Mouse (Mus musculus) liver, embryonic 11.5 days (tissue): ENCODE results near the gene Fpgs. TPM values are rescaled to one million over a fixed set of nuclear protein-coding genes. Genes with fewer than 3 reads are reported as not detected.
A peak's percentile ranks its signal among the peaks of the same experiment; 100 is the strongest.

Source experiments
- ATAC-seq: fragments of 200-750 bp; cut with Nextera tagmentation; replicated peaks from 2 replicates; pipeline ENCODE4 v1.8.0; 2017; ENCODE audit warnings: moderate number of reproducible peaks, mild to moderate bottlenecking, moderate TSS enrichment, moderate library complexity; ENCODE audit not compliant: low FRiP score
- DNase-seq: peaks from one replicate; pipeline ENCODE4 v3.0.0-alpha.2; 2017; ENCODE audit warnings: low spot score
- H3K27ac ChIP-seq: fragments of 300-500 bp; sonication (generic); 2 replicates; pipeline ENCODE4 v1.5.1; 2014; ENCODE audit warnings: mild to moderate bottlenecking, low read depth, low read length, control low read depth
- H3K27me3 ChIP-seq: fragments of 300-500 bp; sonication (generic); replicated peaks from 2 replicates; pipeline ENCODE4 v1.6.1; 2014; ENCODE audit warnings: low read length, mixed read lengths; ENCODE audit not compliant: control insufficient read depth, insufficient read depth
- H3K36me3 ChIP-seq: fragments of 300-500 bp; sonication (generic); 2 replicates; pipeline ENCODE4 v1.6.1; 2014; ENCODE audit warnings: mild to moderate bottlenecking, low read length, moderate library complexity, mixed read lengths; ENCODE audit not compliant: control insufficient read depth, insufficient read depth
- H3K4me1 ChIP-seq: fragments of 300-500 bp; sonication (generic); replicated peaks from 2 replicates; pipeline ENCODE4 v1.6.1; 2014; ENCODE audit warnings: low read length, mixed read lengths; ENCODE audit not compliant: control insufficient read depth, insufficient read depth
- H3K4me2 ChIP-seq: fragments of 300-500 bp; sonication (generic); 2 replicates; pipeline ENCODE4 v1.6.1; 2014; ENCODE audit warnings: mild to moderate bottlenecking, control low read depth, moderate library complexity
- H3K4me3 ChIP-seq: fragments of 300-500 bp; sonication (generic); 2 replicates; pipeline ENCODE4 v1.5.1; 2014; ENCODE audit warnings: low read depth, low read length, control low read depth
- H3K9ac ChIP-seq: fragments of 300-500 bp; sonication (generic); 2 replicates; pipeline ENCODE4 v1.6.1; 2014; ENCODE audit warnings: low read depth, low read length, control low read depth
- H3K9me3 ChIP-seq: fragments of 300-500 bp; sonication (generic); 2 replicates; pipeline ENCODE4 v1.6.1; 2016; ENCODE audit warnings: low read length, inconsistent platforms, mixed read lengths; ENCODE audit not compliant: control insufficient read depth
- WGBS: fragments of 180-500 bp; shearing (Covaris S2); extraction: QIAGEN DNeasy Blood & Tissue Kit; methylation state at CpG from one replicate; pipeline ENCODE4 v1.1.7; 2014; 5-methylcytosine and 5-hydroxymethylcytosine counted together
- polyA plus RNA-seq: library from polyadenylated mRNA; unstranded; fragments of >200 nt; fragmentation: Nextera tagmentation; extraction: Ambion mirVana; gene quantifications from 2 replicates; pipeline ENCODE4 v1.2.1, GENCODE M21; 2014

Fpgs gene
- polyA plus RNA-seq, 1 experiment from 2014 or later, result 46.2 TPM

GRCm38 (mm10) chr2:32731911-32732310 lies 28.0 kb upstream of the Fpgs start:
- no peak overlapping the region for H3K4me2 ChIP-seq
- H3K4me3 ChIP-seq, result no peak overlapping the region
- 77% methylated on average over 4 of the region's 4 CpGs for WGBS

GRCm38 (mm10) chr2:32730854-32731253 lies 26.9 kb upstream of the Fpgs start:
- peak overlapping the region; percentile 33; the same call in 1 of the 2 replicates for H3K4me2 ChIP-seq
- DNase-seq, result no peak

More at GRCm38 (mm10) chr2:32731911-32732310, 28.0 kb upstream of the Fpgs start:
- no peaks in the 10 kb centered on the region for H3K9me3 ChIP-seq
- peak overlapping the region; percentile 3; the same call in 1 of the 2 replicates for H3K27ac ChIP-seq
- ATAC-seq, result no peak
- peaks cover 25% of the 10 kb centered on the region for H3K4me1 ChIP-seq
- no peak for DNase-seq
- H3K27me3 ChIP-seq, result no peaks in the 10 kb centered on the region
- no peaks in the 10 kb centered on the region for H3K36me3 ChIP-seq
- H3K9ac ChIP-seq, result no peak overlapping the region

GRCm38 (mm10) chr2:32729547-32729946 lies 25.6 kb upstream of the Fpgs start:
- H3K9ac ChIP-seq, result no peak overlapping the region
- H3K9me3 ChIP-seq, result no peaks in the 10 kb centered on the region
- WGBS, result 66% methylated on average over 4 of the region's 4 CpGs
- no peak for ATAC-seq
- H3K4me2 ChIP-seq, result peak overlapping the region; percentile 62
- DNase-seq, result no peak
- H3K4me3 ChIP-seq, result no peak overlapping the region
- H3K36me3 ChIP-seq, result no peaks in the 10 kb centered on the region
- H3K27me3 ChIP-seq, result no peaks in the 10 kb centered on the region
- H3K27ac ChIP-seq, result no peak overlapping the region
- peaks cover 22% of the 10 kb centered on the region for H3K4me1 ChIP-seq

More at GRCm38 (mm10) chr2:32730854-32731253, 26.9 kb upstream of the Fpgs start:
- 47% methylated on average over 11 of the region's 11 CpGs for WGBS
- Histone ChIP-seq H3K4me1 (peaks cover 25% of the 10 kb centered on the region), H3K9me3 (no peaks in the 10 kb centered on the region), H3K9ac (no peak overlapping the region), H3K27me3 (no peaks in the 10 kb centered on the region), H3K36me3 (no peaks in the 10 kb centered on the region), H3K27ac (peak overlapping the region; percentile 13; the same call in 1 of the 2 replicates), H3K4me3 (no peak overlapping the region)
- no peak for ATAC-seq

GRCm38 (mm10) chr2:32728463-32728862 lies 24.5 kb upstream of the Fpgs start:
- Histone ChIP-seq H3K27me3 (no peaks in the 10 kb centered on the region), H3K4me2 (peak overlapping the region; percentile 62), H3K4me1 (peaks cover 17% of the 10 kb centered on the region), H3K27ac (no peak overlapping the region), H3K9ac (no peak overlapping the region; the same call in 1 of the 2 replicates), H3K4me3 (peak overlapping the region; percentile 35), H3K36me3 (no peaks in the 10 kb centered on the region), H3K9me3 (no peaks in the 10 kb centered on the region)
- WGBS, result 48% methylated on average over 7 of the region's 7 CpGs
- no peak for DNase-seq
- ATAC-seq, result 0 out of 2 replicates have a peak, but pooled peaks have one; percentile 13

- Histone ChIP-seq H3K4me3 (peak overlapping the region; percentile 35), H3K9me3 (no peaks in the 10 kb centered on the region), H3K36me3 (no peaks in the 10 kb centered on the region), H3K27me3 (no peaks in the 10 kb centered on the region), H3K9ac (peak overlapping the region; percentile 25; the same call in 1 of the 2 replicates), H3K27ac (no peak overlapping the region), H3K4me1 (peaks cover 17% of the 10 kb centered on the region), H3K4me2 (peak overlapping the region; percentile 62)
- WGBS, result 1% methylated on average over 16 of the region's 16 CpGs
- DNase-seq (peak; percentile 86), ATAC-seq (peak; percentile 93)
These were observed 23.5 kb upstream of the Fpgs start for GRCm38 (mm10) chr2:32727435-32727834.

GRCm38 (mm10) chr2:32724832-32725790 lies 21.2 kb upstream of the Fpgs start:
- H3K9ac ChIP-seq, result no peak overlapping the region
- H3K9me3 ChIP-seq, result no peaks in the 10 kb centered on the region
- H3K4me1 ChIP-seq, result peaks cover 24% of the 10 kb centered on the region
- ATAC-seq (no peak), DNase-seq (no peak)
- H3K27ac ChIP-seq, result no peak overlapping the region
- WGBS, result 81% methylated on average over 16 of the region's 16 CpGs
- no peaks in the 10 kb centered on the region for H3K36me3 ChIP-seq
- no peak overlapping the region for H3K4me3 ChIP-seq
- no peak overlapping the region for H3K4me2 ChIP-seq
- no peaks in the 10 kb centered on the region for H3K27me3 ChIP-seq

GRCm38 (mm10) chr2:32724149-32724548 lies 20.2 kb upstream of the Fpgs start:
- DNase-seq, result no peak
- Histone ChIP-seq H3K4me1 (peaks cover 24% of the 10 kb centered on the region), H3K4me2 (no peak overlapping the region), H3K36me3 (no peaks in the 10 kb centered on the region), H3K4me3 (no peak overlapping the region), H3K27ac (no peak overlapping the region), H3K9ac (no peak overlapping the region), H3K27me3 (no peaks in the 10 kb centered on the region), H3K9me3 (no peaks in the 10 kb centered on the region)
- no peak for ATAC-seq
- WGBS, result 71% methylated on average over 4 of the region's 4 CpGs

GRCm38 (mm10) chr2:32722581-32722980 lies 18.6 kb upstream of the Fpgs start:
- Histone ChIP-seq H3K4me3 (no peak overlapping the region), H3K9me3 (no peaks in the 10 kb centered on the region), H3K9ac (no peak overlapping the region), H3K27me3 (no peaks in the 10 kb centered on the region), H3K27ac (no peak overlapping the region), H3K4me2 (peak overlapping the region; percentile 25; the same call in 1 of the 2 replicates), H3K36me3 (no peaks in the 10 kb centered on the region), H3K4me1 (peaks cover 16% of the 10 kb centered on the region)
- DNase-seq, result no peak
- ATAC-seq, result no peak
- 71% methylated on average over 3 of the region's 3 CpGs for WGBS
